Mouse (Mus musculus) bone marrow macrophage, adult 2 months (primary cell): ENCODE measurements around the gene Ppp1r7.

Experiments
- CTCF ChIP-seq: IDR thresholded peaks from 2 replicates; pipeline ENCODE4 v1.5.1; 2012; ENCODE audit warnings: low read depth, mild to moderate bottlenecking, low read length, moderate library complexity
- POLR2A ChIP-seq: IDR thresholded peaks from 2 replicates; pipeline ENCODE4 v1.6.1; 2012; ENCODE audit warnings: mild to moderate bottlenecking, low read depth, low read length, borderline replicate concordance

DNA sequence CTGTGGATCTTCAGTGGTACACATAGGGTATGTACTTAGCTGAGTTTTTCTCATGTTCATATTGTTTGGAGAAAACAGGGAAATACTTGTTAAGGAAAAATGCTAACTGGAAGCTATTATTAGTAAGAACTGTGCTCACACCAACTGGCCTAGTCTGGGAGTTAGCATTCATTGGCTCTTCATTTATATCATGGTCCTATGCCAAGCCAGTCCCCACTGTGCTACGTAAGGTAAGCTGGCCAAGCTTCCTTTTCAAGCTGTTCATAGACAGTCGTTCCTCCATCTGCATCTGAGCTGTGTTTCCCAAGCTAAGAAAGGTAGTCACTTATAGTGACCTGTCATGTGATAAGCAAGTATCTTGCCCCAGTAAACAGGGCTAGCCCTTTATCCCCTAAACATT, 10.1 kb downstream of the Ppp1r7 start:
- TF ChIP-seq POLR2A (no peak), CTCF (no peak)
